Mouse (Mus musculus) heart, adult 2 months (tissue): Measurements from ENCODE around the gene Cobll1.

Experiments
- CTCF ChIP-seq: fragments of 200-600 bp; IDR thresholded peaks from 2 replicates; pipeline ENCODE4 v1.8.1; 2022; ENCODE audit warnings: antibody characterized with exemption, mild to moderate bottlenecking, moderate library complexity
- POLR2A ChIP-seq: fragments of 200-500 bp; IDR thresholded peaks from 2 replicates; pipeline ENCODE4 v1.6.1; 2011; ENCODE audit warnings: mild to moderate bottlenecking, low read depth, low read length, control low read depth; ENCODE audit not compliant: insufficient read depth

GRCm38 (mm10) chr2:65273910-65274309, 34.7 kb upstream of the Cobll1 start:
- TF ChIP-seq CTCF: no peak
- no peak for TF ChIP-seq POLR2A
